Mouse (Mus musculus) left cerebral cortex, postnatal 14 days (tissue): ENCODE data around the gene Gpr62. TPM values are rescaled to one million over a fixed set of nuclear protein-coding genes. Genes with fewer than 3 reads are reported as not detected.
"Not testable (repeated sequence)": the region's sequence is repeated elsewhere in the genome, so short reads cannot be mapped to it uniquely, and the experiment has no call there.

Source experiments
- DNase-seq, 2 experiments: peaks; one replicate each; pipeline ENCODE4 v3.0.0; 2021 to 2022; ENCODE audit warnings: low spot score in 2 of 2, mixed read lengths in 1 of 2
- intact Hi-C: fragments of 180-260 bp; cut with DNase I; formaldehyde crosslinking; loops from one replicate; pipeline ENCODE4 v1.15.1; 2025
- long read RNA-seq, 2 experiments: library from polyadenylated mRNA; stranded (forward); transcript quantifications; one replicate each; pipeline ENCODE4 v2.0.0; 2021
- total RNA-seq, 2 experiments: library from RNA; stranded (reverse); gene quantifications; 2 replicates each; pipeline ENCODE4 v1.2.3; 2021

Gene Gpr62
- 1 to 10 TPM; 3.7 to 5.8 TPM for total RNA-seq
- long read RNA-seq, experiment 1, transcript Gpr62-201 (1 exons, 1,977 nt): major isoform, 14 of 14 reads
- long read RNA-seq, experiment 1, partial matches to known transcripts: 0 of 14 reads
- long read RNA-seq, experiment 1, other reads (novel, unspliced or antisense): 0 of 14 reads
- long read RNA-seq, experiment 2, transcript Gpr62-201 (1 exons, 1,977 nt): major isoform, 5 of 5 reads
- long read RNA-seq, experiment 2, partial matches to known transcripts: 0 of 5 reads
- long read RNA-seq, experiment 2, other reads (novel, unspliced or antisense): 0 of 5 reads

DNA sequence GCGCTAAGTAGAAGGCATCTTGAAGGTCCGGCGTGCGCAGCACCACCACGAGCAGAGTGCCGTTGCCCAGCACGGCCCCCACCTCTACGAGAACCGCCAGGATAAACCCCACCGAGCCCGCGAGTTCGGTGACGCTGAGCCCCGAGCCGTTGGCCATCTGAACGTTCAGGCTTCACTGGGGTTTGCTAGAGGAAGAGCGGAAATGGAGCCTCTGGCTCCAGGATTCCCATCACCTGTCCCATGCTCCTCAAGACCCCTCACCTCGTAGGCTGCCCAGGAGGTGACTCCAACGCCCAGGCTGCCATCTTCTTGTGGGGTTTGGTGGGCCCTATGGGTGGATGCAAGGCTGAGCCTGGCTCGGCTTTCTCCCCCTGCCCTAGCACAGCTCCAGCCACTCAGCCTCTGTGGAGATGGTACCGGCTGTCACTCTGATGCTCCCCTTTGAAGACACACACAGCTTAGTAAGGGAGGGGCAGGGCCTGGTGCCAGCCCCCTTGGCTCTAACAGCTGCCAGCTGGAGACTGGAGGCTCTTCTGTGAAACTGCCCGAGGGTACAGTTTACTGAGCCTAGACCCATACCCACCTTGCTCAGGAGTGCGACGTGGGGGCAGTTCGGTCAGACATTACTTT, at the start of gene Gpr62:
TSS of gene Gpr62 (minus strand) at position 368 of the 630 bp plus-strand sequence.
- peak in 1 of 2 experiments; percentile 66 for DNase-seq
- intact Hi-C loops: no loop called here

DNA sequence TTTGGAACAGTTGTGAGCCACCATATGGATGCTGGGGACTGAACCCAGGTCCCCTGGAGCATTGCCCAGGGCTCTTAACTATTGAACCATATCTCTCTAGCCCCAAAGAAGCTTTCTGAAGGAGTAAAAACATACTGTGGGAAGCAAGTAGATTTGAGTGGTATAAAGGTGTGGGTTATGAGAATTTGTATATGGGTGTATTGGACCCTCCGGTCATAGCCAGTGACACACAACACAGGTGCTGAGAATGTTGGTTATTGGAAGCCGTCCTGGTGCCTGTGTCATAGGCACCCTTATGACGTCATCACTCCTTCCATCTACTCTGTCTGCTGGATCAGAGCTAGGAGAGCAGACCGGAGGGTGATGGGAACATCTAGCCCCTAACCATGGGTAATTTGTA, 48.5 kb upstream of the Gpr62 start, which contains the start of gene Iqcf5:
TSS of gene Iqcf5 (plus strand) at position 301 of the 400 bp plus-strand sequence.
- no peak for DNase-seq
- intact Hi-C loops: no loop called here

DNA sequence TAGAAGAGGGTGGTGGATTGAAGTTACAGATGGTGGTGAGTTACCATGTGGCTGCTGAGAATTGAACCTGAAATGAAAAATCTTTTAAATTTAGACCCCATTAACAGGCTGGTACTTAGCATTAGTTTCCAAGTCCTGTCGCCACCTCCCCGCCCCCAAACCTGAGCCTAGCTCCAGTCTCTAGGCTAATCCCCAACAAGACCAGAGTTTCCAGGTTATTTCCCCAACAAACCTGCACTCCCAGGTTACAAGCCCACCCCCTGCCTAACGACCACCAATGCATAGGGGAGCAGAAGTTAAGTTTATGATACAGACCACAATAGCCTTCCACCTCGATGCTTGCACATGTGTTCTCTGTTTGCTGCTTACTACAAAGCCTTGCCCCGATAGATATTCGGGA, 47.8 kb upstream of the Gpr62 start:
- intact Hi-C loops: no loop called here

DNA sequence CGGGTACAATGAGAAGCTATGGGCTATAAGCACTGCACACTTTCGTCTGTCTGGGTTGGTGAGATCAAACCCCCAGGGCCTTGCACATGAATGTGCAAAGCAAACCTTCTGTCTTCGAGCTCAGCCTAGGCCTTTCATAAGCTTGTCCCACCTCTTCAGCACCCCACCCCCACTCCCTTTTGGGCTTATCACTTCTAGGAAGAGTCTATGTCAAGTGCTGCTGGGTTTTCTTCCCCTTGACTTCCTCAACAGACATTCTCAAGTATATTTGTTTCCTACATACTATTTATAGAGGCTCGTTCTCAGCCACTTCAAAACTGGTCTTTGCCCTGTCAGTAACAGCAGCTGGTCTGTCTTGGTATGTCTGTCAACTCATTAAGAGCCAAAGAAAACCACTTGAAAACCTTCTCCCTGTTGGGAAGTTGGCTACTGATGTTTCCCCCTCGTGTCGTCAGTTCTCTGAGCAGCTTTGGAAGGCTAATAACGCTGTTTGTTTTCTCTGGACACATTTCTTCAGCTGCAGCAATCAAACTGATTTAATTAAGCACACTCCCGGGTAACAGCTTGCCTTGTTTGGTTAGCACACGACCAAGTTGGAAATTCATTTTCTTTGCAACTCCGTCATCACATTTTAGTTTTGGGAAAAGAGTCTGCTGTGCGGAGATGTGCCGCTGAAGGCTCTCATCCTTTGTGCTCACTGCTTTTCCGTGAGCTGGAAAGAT, 47.2 kb upstream of the Gpr62 start:
- intact Hi-C loops: no loop called here
- peak; percentile 13 to 37 for DNase-seq

More for the DNA sequence above, 47.8 kb upstream of the Gpr62 start:
- DNase-seq: no peak

DNA sequence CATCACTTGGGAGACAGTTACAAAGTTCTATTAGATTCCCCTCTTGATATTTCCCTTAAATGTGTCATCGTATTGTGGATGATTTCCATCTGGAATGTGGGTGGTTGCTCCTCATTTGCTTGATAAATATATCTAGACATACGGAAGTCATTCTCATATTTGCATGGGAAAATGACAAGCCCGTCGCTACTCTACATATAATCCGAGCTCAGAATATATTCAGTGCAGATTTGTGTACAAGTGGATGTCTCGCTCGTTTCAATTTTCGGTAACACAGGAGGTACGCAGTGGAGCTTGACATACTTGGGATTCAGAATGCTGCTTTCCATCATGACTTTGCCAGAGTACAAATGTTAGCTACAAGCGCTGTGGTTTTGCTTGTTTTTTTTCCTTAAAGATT, 43.6 kb upstream of the Gpr62 start:
- intact Hi-C loops: no loop called here

DNA sequence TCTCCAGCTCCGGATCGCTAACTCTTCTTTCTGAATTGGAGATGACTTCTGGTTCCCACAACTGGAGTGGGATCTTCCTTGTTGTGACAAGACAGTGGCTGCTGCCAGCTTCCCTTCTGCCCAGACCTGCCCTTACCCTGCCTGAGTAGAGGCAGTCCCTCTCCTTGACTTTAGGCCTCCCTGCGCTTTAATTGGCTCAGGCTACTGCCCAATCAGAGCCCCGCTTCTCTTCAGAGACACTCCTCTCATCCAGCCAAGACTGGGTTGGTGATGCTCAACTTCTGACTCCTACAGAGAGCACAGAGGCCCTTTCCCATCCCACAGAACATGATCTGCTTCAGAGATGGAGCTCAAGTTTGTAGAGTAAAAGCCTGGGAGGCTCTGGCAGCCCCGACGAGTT, 38.5 kb upstream of the Gpr62 start:
- intact Hi-C loops: no loop called here
- DNase-seq: no peak

More for the DNA sequence above, 43.6 kb upstream of the Gpr62 start:
- DNase-seq: peak in 1 of 2 experiments; percentile 17

DNA sequence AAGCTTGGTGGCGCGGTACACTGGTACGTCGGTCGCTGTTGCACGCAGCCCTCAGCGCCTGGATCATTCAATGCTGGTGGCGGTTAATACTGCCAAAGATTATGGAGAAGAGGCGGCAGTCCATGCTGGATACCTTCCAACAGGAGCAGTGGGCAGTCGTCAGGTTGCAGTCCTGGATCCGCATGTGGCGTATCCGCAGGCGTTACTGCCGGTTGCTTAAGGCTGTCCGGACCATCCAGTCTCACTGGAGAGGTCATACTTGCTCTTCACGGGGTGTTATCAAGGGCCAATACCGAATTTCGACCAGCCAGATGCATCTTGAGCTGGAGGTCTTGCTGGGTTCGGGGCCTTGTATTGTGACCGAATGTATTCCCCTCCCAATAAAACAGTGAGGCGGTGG, 36.1 kb upstream of the Gpr62 start:
- intact Hi-C loops: no loop called here
- no peak for DNase-seq

DNA sequence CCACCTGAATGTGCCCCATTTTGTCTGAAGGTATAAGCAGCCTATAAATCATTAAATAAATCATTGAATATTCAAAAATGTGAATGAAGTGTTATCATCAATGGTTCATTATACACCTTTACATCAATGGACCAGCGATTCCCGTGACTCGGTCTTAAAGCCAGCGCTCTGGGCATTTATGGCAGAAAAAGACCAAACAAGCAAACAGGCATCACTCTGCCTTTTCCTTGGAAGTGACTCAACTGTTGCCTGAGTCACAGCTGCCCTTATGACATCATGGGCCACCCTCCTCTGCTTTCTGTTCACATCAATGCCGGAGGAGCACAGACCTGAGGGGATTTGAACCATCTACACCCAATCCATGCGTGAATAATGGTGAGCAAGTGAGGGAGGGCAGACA, 33.9 kb upstream of the Gpr62 start, which contains the start of gene Iqcf1:
TSS of gene Iqcf1 (plus strand) at position 301 of the 400 bp plus-strand sequence.
- intact Hi-C loops: no loop called here
- DNase-seq: no peak

DNA sequence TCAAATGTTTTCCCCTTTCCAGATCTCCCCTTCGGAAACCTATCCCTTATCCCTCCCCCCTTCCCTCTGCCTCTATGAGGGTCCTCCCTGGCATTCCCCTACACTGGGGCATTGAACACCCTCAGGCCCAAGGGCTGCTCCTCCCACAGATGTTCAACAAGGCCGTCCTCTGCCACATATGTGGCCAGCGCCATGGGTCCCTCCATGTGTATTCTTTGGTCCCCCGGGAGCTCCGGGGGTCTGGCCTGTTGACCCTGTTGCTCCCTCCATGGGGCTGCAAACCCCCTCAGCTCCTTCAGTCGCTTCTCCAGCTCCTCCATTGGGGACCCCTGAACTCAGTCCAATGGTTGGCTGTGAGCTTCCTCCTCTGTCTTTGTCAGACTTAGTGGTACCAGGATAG, 21.9 kb upstream of the Gpr62 start:
- intact Hi-C loops, DNase-seq: not testable (repeated sequence)

DNA sequence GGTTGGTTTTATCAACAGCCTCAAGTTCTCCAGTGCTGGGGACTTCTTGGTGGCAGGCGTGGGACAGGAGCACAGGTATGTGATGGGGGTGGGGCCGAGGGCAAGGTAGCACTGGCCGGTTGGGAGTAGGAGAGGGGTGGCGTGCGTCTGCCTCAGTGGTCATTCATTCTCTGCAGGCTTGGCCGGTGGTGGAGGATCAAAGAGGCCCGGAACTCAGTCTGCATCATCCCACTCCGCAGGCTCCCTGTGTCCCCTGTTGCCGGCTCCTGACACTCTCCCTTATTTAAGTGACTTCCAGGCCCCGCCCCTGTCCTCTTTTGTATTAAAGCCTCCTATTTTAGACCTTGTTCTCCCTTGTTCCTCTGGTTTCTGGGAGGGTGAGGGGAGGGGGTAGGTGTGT, 19.3 kb upstream of the Gpr62 start:
- intact Hi-C loops: no loop called here
- DNase-seq: no peak

DNA sequence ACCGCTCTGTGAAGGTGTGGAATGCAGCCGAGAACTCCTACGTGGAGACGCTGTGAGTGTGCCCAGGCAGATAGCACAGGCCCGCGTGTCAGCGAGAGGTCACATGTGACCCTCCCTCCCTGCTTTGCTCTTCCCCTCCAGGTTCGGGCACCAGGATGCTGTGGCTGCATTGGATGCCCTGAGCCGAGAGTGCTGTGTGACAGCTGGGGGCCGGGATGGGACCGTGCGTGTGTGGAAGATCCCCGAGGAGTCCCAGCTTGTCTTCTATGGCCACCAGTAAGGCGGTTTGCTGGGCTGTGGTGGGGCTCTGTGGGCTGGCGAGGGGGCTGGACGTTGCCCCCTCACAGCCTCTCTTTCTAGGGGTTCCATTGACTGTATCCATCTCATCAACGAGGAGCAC, 17.9 kb upstream of the Gpr62 start:
- no peak for DNase-seq

DNA sequence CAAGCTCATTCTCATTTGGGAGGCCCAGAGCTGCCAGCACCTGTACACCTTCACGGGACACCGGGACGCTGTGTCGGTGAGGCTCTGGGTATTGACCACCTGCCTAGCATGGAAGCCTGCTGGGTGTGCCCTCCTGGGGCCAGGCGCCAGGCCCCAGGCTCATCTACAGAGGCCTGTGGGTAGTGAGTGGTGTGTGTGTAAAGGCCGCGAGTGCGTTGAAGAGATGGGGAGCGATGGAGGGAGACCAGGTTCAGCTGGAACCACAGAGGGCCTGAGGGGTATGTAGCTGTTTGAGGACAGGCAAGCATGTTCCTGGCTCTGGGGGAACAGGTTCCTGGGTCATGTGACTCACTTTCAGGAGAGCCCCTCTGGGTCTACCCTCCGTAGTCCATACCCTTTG, 17.4 kb upstream of the Gpr62 start:
- no peak for DNase-seq
- intact Hi-C loops: no loop called here

More for the DNA sequence above, 17.9 kb upstream of the Gpr62 start:
- intact Hi-C loops: no loop called here

DNA sequence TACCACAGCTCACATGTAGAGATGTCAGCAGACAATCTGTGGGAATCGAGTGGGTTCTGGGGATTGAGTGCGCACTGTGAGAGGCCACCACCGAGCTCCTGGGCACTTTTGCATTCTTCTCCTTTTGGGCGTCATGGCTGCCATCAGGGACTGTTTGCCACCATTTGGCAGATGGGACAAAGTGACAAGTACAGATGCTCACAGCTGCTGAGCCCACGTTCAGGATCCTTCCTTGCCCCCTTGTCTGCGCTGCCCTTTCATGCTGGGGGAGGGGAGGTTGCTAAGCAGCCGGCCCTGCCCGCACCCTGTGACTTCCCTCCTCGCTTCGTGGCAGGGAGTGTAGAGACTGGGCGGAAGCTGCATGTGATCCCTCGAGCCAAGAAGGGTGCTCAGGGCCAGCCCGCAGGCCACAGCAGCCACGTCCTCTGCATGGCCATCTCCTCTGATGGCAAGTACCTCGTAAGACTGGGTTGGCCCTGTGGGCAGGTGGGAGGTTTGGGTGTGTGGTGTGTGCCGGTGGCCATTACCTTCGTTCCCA, 16.9 kb upstream of the Gpr62 start:
- DNase-seq: no peak
- intact Hi-C loops: no loop called here

DNA sequence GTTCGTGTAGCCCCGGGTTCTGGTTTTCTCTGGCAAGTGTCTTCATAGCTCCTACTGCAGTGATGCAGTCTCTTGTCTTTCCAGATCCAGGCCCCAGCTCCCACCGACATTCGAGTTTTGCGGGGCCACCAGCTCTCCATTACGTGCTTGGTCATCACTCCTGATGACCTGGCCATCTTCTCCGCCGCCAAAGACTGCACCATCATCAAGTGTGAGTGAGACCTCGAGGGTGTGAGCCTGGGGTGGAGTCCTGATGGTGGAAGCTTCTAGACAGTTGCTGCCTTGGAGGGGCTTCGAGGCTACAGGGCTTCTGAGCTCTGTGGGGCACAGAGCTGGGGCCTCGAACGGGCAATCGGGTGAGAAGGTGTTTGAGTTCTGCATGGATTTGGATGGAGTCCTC, 15.9 kb upstream of the Gpr62 start:
- intact Hi-C loops: no loop called here
- no peak for DNase-seq

DNA sequence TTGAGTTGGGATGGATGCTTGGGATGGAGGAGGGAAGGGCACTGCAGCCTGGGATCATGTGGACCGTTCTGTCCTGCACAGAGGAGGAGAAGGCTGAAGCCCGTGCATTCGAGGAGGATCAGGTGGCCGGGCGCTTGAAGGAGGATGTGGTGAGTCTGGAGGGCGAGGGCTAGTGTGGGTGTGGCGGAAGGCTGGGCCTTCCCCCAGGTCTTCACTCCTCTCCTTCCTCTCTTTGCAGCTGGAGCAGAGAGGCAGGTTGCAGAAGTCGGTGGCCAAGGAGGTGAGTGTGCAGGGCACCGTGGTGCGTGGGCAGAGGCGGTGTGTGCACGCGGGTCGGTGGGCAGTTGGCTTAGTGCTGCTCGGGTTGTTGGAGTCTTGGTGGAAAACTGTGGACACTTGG, 15.3 kb upstream of the Gpr62 start:
- DNase-seq: no peak
- intact Hi-C loops: no loop called here

DNA sequence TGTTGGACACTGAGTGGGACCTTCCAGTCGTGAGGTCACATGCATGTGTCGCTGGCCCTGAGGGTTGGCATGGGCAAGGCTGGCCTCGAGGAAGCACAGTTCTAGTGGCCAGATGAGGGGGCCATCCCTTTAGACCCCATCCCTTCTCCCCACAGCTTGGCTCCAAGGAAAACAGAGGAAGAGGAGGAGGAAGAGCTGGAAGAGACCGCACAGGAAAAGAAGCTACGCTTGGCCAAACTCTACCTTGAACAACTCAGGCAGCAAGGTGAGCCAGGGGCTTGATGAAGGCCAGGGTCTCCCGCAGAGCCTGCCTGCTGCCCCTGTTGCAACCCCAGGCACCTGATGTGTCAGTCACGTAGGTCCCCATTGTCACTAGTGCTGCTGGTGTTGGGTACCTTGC, 14.8 kb upstream of the Gpr62 start:
- intact Hi-C loops: no loop called here
- no peak for DNase-seq

DNA sequence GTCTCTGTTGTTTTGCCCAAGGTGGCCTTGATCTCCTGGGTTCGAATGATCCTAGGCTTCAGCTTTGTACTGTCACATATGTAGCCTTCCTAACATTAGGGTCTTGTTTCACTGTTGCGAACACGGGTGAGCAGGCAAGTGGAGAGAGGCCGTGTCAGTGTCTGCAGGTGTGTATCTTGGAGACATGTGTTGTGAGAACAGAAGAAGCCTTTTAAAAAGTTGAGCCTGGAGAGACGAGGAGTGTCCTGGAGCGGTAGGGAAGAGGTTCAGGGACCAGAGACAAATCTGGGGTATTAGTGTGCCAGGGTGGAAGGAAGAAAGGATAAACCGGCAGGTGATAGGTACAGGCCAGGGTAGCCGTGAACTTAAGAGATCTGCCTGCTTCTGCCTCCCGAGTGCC, 12.4 kb upstream of the Gpr62 start:
- intact Hi-C loops: no loop called here
- DNase-seq: no peak

DNA sequence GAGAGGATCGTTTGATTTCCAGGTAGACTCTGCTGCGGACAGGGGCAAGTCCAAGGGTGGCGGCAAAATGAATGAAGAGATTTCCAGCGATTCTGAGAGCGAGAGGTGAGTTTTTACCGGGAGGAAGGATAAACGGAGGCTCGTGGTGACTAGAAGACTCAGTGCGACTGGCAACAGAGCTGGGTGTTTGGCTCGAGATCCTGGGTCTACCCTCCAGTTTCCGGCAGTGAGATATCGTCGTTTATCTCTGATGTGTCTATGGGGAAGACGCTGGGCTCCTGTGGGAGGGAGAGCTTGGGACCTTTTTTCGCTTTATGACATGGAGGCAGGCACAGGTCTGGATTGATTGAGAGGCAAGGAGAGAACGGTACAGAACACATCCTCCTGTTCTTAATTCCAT, 11.9 kb upstream of the Gpr62 start:
- intact Hi-C loops: loop anchor here (2.0 kb wide), 1 partner anchor 31 kb away; the partner anchor contains the start of genes Abhd14a and Abhd14b
- DNase-seq: no peak

DNA sequence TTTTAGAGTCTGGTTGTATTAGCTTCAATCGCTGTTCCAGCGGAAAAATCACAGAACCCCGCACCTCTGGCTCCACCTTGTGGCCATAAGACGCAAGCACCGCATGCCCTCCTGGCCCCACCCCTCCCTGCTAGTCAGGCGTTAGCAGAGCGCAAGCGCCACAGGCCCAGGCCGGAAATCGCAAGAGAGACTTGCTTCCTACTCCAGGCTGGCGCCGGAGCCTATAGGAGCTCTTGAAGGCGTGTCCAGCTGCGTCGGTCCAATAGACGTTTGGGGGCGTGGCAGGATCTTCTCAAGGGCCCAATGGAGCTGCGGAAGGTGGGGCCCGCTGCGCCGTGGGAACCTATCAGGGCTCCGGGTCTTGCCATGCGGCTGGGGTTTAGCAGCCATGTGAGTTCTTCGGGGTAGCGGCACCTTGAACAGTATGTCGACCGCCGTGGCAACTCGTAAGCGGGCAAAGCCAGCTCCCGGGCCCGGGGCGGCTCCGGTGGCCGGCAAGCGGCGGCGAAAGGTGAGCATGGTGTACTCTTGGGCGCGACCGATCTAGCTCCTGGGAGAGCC, 11.3 kb upstream of the Gpr62 start, which contains the start of gene Parp3:
TSS of gene Parp3 (minus strand) at position 26 of the 561 bp plus-strand sequence.
- intact Hi-C loops: loop anchor here (2.0 kb wide), 1 partner anchor 30 kb away; the partner anchor contains the start of genes Abhd14a and Abhd14b
- DNase-seq: peak; percentile 99 to 100
